Mouse (Mus musculus) cerebellum, adult 2 months (tissue): ENCODE measurements around the gene Ldlrad3.

ENCODE experiments used
- CTCF ChIP-seq: fragments of 200-500 bp; IDR thresholded peaks from 2 replicates; pipeline ENCODE4 v1.5.1; 2011; ENCODE audit warnings: low read depth, mild to moderate bottlenecking, control low read depth, low read length, moderate library complexity, borderline replicate concordance; ENCODE audit not compliant: insufficient read depth
- POLR2A ChIP-seq: fragments of 200-500 bp; IDR thresholded peaks from 2 replicates; pipeline ENCODE4 v1.6.1; 2011; ENCODE audit warnings: low read length, control low read depth, borderline replicate concordance; ENCODE audit not compliant: insufficient read depth

DNA sequence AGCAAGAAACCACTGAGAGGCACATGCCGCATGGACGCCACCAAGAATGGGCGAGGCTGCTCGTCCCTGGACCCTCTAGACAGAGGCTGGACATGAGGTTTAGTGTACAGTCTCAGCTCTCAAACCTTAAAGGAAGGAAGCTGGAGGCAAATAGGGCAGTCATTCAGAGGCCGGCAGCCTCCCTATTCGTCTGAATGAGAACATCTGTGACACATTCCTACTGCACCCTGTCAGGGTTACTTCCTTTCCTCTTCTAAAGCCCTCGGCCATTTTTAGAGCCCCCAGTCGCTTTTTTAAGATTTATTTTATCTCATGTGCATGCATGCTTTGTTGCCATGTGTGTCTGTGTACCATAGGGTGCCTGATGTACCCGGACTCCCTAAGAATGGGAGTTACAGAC is 29.2 kb downstream of the Ldlrad3 start:
- TF ChIP-seq POLR2A (no peak), CTCF (no peak)
